Mouse (Mus musculus): ENCODE measurements around the gene Mgat3. TPM values are rescaled to one million over a fixed set of nuclear protein-coding genes. Genes with fewer than 3 reads are reported as not detected.

Mgat3 gene
- polyA plus RNA-seq, 3 experiments from 2014 or later: not detected

DNA sequence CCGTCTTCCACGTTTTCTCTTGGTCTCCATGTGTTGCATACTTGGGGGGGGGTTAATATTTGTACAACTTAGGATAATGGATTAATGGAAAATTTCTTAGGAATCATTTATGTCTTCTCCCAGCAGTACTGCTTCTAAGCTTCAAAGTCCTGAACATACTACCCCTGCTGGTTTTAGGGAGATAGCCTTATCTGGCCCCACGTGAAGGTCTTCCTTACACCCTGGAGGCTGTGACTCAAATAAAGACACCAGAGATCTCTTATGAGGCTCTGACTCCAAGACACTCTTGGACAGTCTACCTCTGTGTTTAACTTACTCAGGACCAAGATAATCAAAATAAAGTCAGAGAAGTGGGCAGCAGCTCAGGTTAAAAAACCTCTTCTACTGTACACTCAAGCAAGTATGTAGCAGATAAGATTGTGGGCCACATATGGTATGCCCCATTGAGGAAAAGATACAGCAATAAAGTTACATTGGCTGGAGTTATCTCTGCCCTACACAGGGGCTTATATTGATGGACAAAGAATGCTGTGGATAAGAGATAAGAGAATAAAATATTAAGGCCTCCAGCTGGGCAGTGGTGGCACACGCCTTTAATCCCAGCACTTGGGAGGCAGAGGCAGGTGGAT is 8.7 kb downstream of the Mgat3 start:
- no peak for ATAC-seq

DNA sequence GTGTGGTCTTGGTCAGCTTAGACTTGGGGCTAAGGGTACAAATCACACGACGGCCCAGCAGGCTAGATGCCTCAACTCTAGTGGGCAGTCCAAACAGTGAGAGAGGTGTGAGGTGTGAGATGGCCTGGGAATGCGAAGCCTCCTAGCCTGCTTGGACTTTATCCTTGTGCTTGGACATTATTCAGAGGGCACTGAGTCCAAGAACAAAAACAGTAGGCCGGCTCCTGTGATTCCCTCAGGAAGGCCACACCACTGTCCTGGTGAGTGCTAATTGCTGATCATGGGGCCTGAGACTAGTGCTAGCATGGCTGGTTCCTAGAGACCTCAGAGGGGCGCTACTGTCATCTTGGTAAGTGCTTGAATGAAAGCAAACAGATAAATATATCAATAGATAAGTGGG is 15.4 kb downstream of the Mgat3 start:
- no peak for ATAC-seq

DNA sequence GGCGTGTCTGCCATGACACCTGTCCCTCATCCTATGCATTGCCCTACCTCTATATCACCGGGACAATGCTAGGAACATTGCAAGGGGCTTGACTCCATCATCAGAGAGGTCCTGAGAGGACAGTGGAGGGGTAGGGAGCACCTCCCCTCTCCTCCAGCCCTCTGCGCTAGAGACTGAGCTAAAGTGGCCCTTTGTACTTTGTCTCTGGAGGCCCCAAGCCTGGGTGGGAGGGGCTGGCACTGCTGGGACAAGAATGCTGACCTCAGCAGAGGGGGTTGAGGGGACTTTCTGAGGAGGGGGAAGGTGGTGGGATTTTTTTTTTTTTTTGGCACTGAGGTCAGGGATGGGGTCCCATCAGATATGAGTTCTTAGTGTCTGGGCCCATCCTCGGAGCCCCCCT is 16.6 kb downstream of the Mgat3 start:
- no peak for ATAC-seq

DNA sequence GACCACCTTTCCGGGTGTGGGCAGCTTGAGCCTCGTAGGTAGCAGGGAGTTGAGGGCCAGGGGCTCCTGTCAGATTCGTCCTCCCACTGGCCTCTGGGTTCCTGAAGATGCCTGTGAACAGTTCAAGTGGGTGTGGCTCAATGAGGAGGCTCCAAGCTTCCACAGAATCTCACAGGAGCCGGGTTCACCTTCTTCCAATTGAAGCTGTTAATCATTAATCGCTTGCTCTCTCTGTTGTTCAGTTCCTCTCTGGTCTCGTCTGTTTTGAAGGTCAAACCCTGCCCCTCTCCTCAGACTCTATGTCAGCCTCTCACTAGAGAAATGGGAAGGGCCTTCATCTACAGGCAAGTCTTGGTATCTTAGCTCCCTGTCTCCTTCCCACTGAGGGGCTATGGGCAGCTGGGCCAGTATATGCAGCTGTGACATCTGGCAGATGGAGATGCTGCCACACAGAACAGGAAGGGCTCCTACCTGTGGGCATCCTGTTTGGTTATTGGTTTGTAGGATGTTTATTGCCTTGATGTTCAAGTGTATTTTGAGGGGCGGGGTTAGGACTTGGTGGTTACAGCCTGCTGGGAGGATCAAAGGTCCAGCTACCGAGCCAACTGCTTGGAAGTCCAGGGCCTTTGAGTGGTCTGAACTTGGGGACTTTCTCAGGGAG is 18.2 kb downstream of the Mgat3 start:
- ATAC-seq: peak; percentile 77

DNA sequence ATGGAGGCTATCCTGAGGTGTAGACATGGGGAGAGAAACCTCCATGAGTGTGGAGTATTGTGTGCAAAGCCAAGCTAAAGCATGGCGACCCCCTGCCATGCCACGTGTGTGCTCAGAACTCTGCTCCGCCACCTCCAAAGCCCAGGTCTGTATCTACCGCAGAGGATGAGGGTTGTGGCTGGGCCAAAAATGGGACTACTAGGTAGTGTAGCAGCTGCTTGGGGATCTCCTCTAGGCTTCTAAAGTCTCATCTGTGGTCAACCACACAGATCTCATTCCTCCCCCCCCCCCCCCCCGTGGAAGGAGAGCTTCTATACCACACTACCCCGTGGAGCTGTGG is 18.7 kb downstream of the Mgat3 start:
- ATAC-seq: peak; percentile 82

DNA sequence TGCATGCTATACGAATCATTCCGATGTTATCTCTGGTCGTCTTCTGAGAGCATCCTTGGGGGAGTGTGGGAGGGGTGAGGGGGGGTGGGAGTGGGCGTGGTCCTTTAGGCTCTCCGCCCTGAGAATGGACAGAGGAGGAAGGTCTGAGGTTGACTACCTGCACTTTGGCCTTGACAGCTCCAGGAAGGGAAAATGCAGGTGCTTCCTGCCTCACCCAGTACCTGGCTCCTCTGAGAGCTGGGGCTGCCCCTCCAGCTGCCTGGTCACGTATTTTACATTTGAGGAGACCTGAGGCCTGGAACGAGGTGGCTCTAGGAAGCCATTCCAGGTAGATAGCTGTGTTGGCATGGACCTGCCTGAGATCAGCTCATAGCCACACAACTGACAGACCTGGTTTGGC is 19.3 kb downstream of the Mgat3 start:
- ATAC-seq: no peak

DNA sequence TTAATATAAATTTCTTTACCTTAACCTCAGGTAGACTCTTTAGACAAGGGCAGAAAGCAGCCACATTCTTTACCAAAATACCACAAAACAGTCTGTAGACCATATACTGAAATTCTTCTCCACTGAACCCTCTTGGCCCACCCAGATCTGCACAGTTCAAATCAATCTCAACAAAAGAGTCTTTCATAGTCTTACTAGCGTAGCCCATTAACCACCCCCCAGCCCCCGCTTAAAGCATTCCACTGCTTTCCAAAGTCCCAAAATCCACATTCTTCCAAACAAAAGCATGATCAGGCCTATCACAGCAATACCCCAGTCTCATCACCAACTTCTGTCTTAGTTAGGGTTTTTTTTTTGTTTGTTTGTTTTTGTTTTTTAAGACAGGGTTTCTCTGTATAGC is 26.0 kb downstream of the Mgat3 start:
- ATAC-seq: no peak

DNA sequence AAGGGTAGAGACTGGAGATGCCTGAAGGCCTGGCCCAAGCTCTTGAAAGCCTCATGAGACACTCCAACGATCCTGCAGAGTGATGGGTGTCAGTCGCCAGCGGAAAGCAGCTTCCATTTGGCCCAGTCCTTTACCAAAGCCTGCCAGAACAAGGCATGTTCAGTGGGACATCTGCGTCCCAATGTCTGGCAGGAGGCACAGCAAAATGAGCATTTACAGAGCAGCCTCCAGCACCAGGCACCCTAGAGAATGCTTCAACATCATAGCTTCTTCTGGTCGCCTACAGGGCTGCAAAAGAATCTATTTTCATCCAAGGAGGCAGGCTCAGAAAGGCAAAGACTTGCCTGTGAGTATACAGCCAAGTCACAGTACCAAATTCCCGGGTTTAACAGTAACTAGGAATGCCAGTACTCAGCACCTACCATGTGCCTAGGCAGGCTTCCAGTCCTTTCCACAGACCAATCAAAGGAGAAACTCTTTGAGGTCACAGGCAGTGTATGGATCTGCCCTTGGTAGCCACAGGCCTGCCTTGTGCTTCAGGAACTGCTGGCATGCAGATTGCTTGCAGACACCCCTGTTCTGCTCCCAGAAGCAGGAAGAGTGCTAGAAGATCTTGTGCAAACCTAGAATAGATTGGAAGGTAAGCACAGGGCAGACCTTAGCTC is 28.7 kb downstream of the Mgat3 start:
- no peak for ATAC-seq

DNA sequence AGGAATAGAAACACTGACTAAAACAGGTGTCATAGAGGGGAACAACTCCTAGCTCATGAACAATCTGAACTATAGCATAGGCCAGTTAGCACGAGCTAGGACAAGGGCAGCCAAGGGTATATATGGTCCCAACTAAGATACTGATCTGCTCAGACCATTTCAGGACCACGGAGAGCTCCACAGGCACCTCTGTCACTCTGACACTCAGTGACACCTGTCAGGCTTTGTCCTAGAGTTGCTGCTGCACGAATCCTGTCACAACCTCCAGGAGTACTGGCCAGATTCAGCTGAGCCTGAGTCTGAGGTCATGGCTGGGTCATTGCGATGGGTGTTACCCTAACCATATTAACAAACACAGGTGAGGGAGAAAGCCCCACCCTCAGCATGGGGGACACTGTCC is 29.9 kb downstream of the Mgat3 start:
- no peak for ATAC-seq

DNA sequence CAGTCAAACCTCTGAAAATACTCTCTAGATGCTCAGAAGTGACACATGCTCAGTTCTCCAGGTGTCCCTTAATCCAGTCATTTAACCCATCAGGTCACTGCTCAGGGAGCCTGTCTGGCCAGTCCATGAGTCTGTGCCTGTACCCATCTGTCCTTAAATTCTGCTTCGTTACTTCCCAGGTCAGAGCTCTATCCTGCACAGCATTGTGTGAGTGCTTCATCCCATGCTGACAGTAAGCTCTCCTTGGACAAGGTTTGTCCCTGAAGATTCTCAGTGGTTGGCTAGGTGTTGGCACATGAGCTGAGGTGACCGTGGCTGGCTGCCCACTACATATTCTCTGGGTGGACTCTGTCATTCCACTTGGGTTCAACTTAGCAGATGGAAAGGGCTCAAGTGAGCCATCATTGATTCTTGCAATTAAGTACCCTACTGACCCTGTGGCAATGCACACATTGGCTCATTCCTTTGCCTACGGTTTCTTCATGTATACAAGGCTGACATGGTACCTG is 32.6 kb downstream of the Mgat3 start:
- no peak for ATAC-seq

DNA sequence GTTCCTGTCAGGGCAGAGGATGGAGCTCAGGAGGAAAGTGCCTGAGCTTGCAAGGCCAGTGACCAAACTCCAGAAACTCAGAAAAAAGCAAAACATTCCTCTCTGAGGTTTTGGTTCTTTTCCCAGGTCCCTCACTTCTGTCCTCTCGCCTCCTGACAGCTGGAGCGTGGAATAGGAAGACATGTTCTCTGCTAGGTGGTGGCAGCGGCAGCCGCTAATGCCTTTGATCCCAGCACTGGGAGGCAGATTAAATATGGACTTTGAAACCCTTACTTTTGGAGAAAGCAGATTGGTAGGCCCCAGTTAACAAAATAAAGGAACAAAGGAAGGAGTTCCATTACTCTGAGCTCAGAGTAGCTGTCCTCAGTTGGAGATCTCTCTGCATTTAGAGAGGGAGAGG is 34.9 kb downstream of the Mgat3 start:
- ATAC-seq: no peak

DNA sequence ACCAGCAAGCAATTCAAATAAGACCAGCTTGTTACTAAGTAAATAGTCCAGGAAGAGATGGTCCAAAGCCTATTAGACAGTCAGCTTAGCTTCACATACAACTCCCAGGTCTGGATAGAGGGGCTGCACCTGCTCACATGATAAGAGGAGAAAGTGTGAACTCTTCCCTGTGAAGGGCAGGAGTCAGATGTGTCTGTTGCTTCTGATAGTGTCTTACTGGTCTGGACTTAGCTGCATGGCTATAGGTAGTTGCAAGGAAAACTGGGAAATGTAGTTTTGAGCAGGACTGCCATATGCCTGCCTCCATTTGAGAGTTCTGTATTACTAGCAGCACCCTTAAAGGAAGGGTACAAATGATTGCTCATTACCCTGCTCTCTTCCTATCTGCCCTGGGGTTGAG is 40.2 kb downstream of the Mgat3 start:
- ATAC-seq: no peak

DNA sequence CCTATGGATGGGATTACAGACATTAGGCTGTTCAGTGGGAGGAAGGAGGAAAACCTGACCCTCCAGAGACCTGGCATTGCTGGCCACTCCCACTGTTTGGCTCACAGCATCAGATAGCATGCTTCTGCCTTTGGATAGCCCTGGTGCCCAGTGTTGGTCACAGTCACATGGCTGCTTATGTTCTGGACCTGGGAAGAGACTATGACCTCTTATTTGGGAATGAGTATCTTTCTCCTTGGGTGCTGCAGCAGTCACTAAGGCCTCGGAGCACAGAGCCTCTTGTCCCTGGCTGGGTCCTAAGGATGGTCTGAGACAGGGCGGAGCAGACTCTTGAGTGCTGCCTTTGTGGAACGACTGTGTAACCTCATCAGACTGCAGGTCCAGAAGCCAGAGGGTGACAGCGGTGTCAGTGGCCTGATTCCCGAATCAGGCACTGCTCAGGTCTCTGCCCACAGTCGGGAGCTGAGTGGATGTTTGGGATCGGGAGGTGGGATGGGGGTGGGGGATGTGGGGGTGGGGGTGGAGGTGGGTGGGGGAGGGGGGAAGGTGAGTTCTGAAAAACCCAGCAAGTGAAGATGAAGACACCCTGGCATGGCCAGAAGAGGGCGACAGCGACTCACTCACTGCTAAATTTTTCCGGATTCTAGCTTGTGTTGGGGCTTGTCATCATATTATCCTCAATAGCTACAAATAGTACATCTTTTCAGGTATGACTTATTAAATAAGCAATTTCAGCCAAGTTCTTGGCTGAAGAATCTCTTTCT is 42.4 kb downstream of the Mgat3 start:
- ATAC-seq: no peak

DNA sequence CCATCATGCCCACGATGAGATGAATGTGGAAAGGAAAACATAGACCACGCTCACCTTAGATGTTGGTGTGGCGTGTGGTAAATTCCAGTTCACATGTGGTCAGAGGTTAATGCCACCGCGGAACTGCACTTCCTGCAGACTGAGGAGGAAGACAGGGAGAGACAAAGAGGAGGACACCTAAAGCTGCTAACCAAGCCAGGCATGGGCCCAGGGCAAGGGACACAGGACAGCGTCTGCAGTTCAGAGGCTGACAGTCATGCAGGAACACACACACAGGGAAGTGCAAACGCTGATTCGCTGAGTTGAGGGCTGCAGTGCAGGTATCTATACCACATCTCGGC is 42.9 kb downstream of the Mgat3 start:
- ATAC-seq: no peak

DNA sequence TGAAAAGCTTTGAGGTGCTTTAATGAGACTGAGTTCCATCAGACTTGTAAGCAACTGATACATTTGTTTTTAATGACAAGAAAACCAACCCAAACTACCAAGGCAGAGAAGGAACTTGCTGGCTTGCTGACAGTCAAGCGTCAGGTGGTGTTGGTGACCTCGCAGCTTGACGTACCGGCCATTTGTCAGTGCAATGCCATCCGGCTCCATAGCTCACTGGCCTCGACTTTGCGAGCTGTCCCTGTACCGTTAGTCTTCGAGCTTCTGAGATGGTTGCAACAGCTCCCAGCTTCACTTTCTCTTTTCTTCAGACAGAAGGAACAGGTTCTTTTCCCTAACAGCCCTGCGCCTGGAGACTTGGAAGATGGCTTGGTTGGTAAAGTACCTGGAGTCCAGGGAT is 44.0 kb downstream of the Mgat3 start:
- no peak for ATAC-seq

DNA sequence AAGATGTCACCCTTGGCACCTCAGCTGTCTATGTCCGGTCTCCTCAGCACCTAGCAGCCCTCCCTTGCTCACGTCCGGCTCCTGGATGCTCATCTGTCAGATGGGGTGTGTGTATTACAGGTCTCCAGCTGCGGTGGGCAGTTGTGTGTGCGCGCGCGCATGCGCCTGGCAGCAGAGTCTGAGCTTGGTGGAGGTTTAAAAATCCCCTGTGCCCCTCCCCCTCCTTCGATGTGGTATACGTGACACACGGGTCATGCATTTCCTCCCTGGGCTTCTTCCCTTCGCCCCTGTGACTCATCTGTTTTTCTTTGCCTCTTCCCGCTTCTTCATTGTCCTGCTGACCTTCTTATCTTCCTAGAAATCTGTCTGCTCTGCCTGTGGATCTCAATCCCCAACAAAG is 45.7 kb downstream of the Mgat3 start:
- peak; percentile 79 for ATAC-seq

DNA sequence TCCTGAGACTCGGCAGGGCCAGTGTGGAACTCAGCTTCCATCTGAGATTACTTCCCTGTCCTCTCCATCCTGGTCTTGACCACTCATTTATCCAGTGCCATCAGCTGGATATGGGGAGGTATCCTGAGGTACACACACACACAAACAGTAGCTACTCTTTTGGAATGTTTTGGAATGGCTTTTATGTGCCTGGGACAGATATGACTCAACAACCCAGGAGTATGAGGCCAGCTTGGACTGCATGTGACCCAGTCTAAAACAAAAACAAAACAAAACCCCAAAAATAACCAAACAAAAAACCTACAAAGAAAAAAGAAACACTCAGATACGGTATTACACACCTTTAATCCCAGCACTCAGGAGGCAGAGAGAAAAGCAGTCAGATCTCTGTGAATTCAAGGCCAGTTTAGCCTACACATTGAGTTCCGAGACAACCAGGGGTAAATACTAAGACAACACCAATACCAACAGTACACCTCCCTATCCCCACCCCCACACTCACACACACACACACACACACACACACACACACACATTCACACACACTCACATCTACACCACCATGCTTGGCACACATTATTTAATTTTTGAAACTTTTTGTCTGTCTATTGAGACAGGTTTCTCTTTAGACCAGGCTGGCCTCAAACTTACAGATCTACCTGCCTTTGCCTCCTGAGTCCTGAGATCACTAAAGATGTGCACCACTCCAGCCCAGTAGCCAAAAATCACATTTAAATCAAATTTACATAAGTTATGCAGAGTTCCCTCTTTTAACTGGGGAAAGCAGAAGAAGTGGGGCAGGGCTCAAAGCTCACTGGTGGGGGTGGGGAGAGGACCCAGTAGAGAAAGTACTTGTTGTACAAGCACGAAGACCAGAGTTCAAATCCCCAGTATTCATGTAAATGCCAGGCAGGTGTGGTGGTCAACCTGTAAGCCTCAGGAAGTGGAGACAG is 46.5 kb downstream of the Mgat3 start:
- ATAC-seq: no peak

DNA sequence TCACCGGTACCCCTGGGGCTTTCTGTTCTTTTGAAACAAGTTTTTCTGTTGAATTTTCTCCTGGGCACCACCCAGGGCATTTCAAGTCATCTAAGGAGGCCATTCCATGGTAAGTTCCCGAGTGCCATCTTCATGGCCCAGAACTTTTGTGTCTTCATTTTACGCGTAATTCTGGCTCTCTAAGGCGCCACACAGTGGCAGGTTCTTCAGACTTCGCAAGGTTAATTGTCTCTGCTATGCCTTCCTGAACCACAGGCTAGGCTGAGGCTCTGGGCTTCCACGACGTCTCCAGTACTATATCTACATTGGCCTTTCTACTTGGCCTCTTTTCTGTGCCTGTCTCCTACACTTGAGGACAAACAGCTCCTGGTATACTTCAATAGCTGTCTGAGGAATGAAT is 47.5 kb downstream of the Mgat3 start:
- no peak for ATAC-seq

DNA sequence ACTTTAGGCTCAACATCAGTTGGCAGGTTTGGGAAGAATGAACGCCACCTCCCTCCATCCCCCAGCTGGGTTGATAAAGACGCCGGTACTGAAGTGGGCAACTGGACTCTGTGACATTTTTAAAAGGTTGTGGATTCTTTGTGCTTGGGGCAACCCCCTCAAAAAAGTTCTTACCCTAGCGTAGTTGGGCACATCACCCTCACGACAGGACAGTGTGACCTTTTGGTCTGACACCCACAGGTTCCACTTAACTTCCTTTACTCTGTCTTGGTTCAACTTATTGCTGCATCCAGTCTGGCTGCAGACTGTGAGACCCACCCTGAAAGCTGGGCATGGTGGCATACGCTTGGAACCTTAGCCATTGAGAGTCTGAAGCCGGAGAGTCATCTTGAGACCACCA is 50.2 kb downstream of the Mgat3 start:
- ATAC-seq: no peak

DNA sequence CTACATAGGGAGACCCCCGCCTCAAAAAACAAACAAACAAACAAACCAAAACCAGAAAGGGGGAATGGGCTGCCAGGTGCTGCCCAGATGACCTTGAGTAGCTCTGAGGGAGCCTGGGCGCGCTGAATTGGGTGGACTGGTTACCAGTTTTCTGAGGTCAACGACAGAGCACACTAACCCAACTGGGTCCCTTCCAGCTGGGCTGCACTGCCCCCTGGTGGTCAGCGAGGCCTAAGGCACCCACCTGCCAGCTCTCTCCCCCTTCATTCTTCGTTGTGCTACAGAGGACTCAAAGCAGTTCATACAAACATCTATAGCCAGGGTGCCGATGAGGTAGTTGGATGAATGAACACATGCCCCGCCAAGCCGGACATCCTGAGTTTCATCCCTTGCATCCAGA is 51.7 kb downstream of the Mgat3 start:
- peak; percentile 73 for ATAC-seq

DNA sequence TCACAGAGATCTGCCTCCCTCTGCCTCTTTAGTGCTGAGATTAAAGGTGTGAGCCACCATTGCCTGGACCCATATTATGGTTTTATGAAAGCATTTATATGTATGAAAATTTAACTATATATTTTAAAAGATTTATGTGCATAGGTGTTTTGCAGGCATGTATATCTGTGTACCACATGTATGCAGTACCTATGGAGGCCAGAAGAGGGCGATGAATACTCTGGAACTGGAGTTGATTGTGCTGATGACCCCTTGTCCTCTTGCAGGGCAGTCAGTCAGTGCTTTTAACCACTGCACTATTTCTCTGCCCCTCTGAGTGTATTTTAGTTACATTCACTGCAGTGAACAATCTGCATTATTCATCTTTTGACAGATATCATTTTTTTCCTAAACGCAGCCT is 52.3 kb downstream of the Mgat3 start:
- no peak for ATAC-seq

DNA sequence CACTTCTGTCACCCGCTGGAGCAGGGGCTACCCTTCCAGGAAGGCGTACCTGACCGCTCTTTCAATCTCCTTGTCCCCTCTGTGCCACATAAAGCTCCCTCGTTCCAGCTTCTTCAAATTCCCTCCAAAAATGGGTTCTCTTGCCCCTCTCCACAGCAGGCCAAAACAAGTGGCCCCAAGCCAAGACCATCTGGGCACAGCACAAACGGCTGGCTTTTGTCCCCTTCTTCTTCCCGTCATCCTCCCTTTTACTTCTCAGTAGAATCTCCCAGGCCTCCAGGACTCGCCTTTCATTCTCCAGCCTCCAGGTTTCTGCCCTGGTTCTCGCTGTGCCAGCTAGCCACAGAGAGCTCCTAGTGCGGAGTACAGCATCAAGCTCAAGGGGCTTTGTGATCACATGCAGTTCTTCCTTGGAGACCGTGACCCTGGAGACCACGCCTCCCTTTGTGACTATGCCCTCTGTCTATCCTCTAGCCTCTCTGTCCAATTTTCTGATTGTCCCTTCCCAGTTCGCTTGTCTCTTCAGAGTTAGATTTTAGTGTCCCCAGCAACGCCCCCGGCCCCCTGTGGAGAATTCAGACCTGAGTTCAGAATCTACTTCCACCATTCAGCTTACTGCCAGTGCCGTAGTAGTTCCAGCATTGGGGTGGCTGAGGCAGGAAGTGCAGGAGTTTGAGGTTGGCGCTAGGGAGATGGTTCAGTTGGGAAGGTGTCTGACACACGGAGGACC is 54.7 kb downstream of the Mgat3 start:
- no peak for ATAC-seq
